Mouse (Mus musculus) small intestine, adult 2 months (tissue): ENCODE measurements around the gene Esx1.

ENCODE experiments used
- CTCF ChIP-seq: fragments of 200-500 bp; IDR thresholded peaks from 2 replicates; pipeline ENCODE4 v1.5.1; 2012; ENCODE audit warnings: low read depth, mild to moderate bottlenecking, control low read depth, inconsistent platforms, low read length, moderate library complexity, mixed read lengths; ENCODE audit not compliant: insufficient replicate concordance, insufficient read length; ENCODE audit errors: extremely low read depth
- POLR2A ChIP-seq: fragments of 200-500 bp; IDR thresholded peaks from 2 replicates; pipeline ENCODE4 v1.6.1; 2012; ENCODE audit warnings: low read depth, mild to moderate bottlenecking, control low read depth, inconsistent platforms, low read length, moderate library complexity

DNA sequence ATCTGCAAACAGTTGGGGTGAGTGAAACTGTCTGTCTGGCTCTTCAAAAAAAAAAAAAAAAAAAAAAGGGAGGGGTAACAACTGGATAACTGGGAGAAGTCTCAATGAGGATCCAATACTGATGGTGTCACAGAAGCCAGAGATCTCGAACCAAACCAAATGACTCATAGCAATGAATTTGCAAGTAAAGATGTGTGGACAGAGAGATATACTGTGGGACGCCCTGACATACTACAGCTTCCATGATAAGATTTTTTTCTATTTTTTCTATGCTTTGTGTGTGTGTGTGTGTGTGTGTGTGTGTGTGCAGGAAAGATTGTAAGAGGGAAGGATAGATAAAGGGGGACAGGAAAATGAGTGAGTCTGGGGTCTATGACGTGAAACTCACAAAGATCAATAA, 43.7 kb upstream of the Esx1 start:
- TF ChIP-seq CTCF (no peak), POLR2A (no peak)
